Mouse (Mus musculus): Measurements from ENCODE around the gene Slc10a6. TPM values are rescaled to one million over a fixed set of nuclear protein-coding genes. Genes with fewer than 3 reads are reported as not detected.

The Slc10a6 gene
- polyA plus RNA-seq (2014; fragmentation: Illumina TruSeq; extraction: RNeasy Lipid Tissue Mini Kit (QIAGEN cat#74804); ENCODE audit: low read depth, low replicate concordance) = 2.0 TPM

DNA sequence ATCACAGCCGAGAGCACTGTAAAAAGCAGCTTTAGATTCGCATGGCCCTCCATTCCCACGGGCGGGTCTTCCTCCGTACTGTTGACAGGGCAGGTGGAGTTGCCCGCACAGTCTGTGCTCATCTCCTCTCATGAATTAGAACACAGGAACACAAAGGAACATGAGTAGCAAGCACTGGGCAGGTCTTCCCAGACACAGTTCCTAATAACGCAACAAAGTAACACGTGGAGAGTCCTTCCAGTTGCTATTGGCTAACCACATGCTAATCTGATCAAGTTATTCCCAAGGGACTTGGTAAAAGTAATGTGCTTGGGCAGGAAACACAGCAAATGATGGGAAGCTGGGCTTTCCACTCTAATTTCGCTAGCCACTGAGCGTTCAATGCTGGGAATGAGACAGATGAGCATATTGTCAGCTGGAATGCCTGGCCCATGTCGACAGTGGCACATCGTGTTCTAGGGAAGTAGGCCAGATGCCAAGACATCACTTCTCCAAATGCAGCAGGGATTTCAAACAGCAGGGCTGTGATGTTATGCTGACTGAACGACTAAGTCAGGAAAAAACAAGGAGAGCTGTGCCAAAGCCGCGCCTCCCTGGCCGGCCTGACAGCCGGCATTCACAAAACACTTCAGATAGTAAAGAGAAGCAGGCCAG lies at the start of gene Slc10a6:
Slc10a6 (minus strand) TSS at position 293 of the 654 bp plus-strand sequence.

DNA sequence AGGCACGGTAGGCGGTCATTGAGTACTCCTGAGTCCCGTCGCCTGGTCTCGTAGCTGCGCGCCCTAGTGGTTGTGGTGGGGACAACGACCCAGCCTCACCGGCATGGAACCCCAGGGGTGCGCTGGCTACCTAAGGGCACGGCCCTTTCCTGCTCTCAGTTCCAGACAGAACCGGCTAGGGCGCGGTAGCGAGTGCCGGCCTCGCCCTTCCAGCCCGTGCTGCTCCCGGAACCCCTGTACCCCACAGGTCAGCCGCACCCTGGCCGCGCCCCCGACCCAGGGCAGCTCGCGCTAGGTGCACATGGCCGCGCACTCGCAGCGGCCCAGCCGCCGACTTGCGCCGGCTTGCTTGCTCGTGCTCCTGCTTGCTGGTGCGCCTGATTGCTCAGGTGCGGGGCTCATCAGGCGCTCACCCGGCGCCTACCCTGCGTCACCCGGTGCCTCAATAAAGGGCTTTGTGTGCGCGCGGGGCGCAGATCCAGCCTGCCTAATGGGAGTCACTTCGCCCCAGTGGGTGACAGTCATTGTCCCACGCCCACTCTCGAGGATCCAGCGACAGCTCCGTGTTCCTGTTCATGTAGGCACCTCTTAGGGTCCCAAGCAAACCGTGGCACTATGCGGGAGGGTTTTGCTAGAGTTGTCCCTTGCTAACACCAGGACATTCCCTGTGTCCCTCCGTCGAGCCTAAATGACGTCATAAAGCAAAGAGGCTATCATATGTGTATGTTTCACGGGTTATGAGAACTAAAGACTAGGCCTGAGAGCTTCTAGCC lies 26.3 kb upstream of the Slc10a6 start, which contains the start of gene 1700016H13Rik:
1700016H13Rik (minus strand) TSS at position 665 of the 773 bp plus-strand sequence.

Other genes starting within 250 kb of the Slc10a6 start
- 7.6 TPM for gene Ptpn13, start 204.2 kb downstream of the Slc10a6 start, polyA plus RNA-seq (2014; fragmentation: Illumina TruSeq; extraction: RNeasy Lipid Tissue Mini Kit (QIAGEN cat#74804); ENCODE audit: low read depth, low replicate concordance)
- not detected for gene 1700016H13Rik, start 26.6 kb upstream of the Slc10a6 start, polyA plus RNA-seq (2014; fragmentation: Illumina TruSeq; extraction: RNeasy Lipid Tissue Mini Kit (QIAGEN cat#74804); ENCODE audit: low read depth, low replicate concordance)
- 19.5 TPM for gene Aff1, start 63.0 kb upstream of the Slc10a6 start, polyA plus RNA-seq (2014; fragmentation: Illumina TruSeq; extraction: RNeasy Lipid Tissue Mini Kit (QIAGEN cat#74804); ENCODE audit: low read depth, low replicate concordance)

All from adrenal gland, adult 10 weeks (tissue).